Mouse (Mus musculus) kidney, adult 2 months (tissue): Measurements from ENCODE around the gene Cryga. TPM values are rescaled to one million over a fixed set of nuclear protein-coding genes. Genes with fewer than 3 reads are reported as not detected.

Experiments used
- DNase-seq: peaks from one replicate; pipeline ENCODE4 v3.0.0; 2021
- H3K27ac ChIP-seq: fragments of 200-500 bp; 2 replicates; pipeline ENCODE4 v1.5.1; 2012; ENCODE audit warnings: low read depth, low read length, control low read depth, inconsistent platforms; ENCODE audit not compliant: insufficient read depth
- H3K27me3 ChIP-seq: fragments of 200-500 bp; replicated peaks from 2 replicates; pipeline ENCODE4 v1.6.1; 2012; ENCODE audit warnings: mild to moderate bottlenecking, moderate library complexity, low read length, inconsistent platforms; ENCODE audit not compliant: control insufficient read depth, insufficient read depth
- H3K36me3 ChIP-seq: fragments of 200-500 bp; 2 replicates; pipeline ENCODE4 v1.6.1; 2012; ENCODE audit warnings: mild to moderate bottlenecking, moderate library complexity, low read length, inconsistent platforms; ENCODE audit not compliant: control insufficient read depth, insufficient read depth
- H3K4me1 ChIP-seq: fragments of 200-500 bp; 2 replicates; pipeline ENCODE4 v1.6.1; 2011; ENCODE audit warnings: low read length; ENCODE audit not compliant: control insufficient read depth, insufficient read depth
- H3K4me3 ChIP-seq: fragments of 200-500 bp; 2 replicates; pipeline ENCODE4 v1.5.1; 2011; ENCODE audit warnings: mild to moderate bottlenecking, low read depth, low read length, control low read depth; ENCODE audit not compliant: insufficient read depth
- CTCF ChIP-seq: fragments of 200-500 bp; conservative IDR thresholded peaks from 2 replicates; pipeline ENCODE4 v1.5.1; 2011; ENCODE audit warnings: low read depth, mild to moderate bottlenecking, control low read depth, low read length, moderate library complexity, mixed read lengths; ENCODE audit not compliant: insufficient read depth, insufficient read length
- POLR2A ChIP-seq: fragments of 200-500 bp; IDR thresholded peaks from one replicate; pipeline ENCODE4 v1.6.1; 2011; ENCODE audit warnings: low read depth, low read length, control low read depth
- WGBS: fragments of 180-500 bp; shearing (Covaris S2); methylation state at CpG from one replicate; pipeline ENCODE4 v1.1.7; 2018; 5-methylcytosine and 5-hydroxymethylcytosine counted together
- polyA plus RNA-seq: library from polyadenylated mRNA; depleted of rRNA; stranded (reverse); fragments of >200 nt; gene quantifications from 2 replicates; pipeline ENCODE4 v1.2.3, GENCODE M21; 2012

Gene Cryga
- polyA plus RNA-seq, 1 experiment = 6.4 TPM

DNA sequence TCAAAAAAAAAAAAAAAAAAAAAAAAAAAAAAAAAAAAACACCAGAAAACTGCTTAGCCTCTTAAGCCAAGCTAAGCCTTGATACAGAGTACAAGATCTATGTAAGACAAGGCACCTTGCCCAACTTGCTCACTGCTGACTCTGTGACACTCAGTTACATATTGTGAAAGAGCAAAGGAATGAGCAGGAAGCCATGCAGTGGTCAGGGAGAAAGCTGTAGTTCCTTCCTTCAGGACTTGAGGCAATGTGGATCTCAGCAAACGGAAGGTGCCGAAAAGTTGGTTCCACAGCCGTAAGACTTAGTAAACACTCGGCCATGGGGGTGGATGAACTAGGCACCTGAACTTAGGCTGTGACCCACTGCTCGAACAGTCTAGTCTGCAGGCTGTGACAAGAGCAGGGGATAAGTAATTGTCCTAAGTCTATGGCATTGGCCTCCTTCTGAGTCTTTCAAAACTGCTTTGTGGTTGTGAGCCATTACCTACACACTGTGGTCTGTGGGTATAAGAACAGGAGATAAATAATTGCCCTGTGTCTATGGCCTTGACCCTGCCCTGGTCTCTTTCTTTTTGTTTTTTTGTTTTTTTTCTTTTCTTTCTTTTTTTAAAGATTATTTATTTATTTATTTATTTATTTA is 10.5 kb upstream of the Cryga start:
- no peak for TF ChIP-seq POLR2A
- no peak for TF ChIP-seq CTCF

DNA sequence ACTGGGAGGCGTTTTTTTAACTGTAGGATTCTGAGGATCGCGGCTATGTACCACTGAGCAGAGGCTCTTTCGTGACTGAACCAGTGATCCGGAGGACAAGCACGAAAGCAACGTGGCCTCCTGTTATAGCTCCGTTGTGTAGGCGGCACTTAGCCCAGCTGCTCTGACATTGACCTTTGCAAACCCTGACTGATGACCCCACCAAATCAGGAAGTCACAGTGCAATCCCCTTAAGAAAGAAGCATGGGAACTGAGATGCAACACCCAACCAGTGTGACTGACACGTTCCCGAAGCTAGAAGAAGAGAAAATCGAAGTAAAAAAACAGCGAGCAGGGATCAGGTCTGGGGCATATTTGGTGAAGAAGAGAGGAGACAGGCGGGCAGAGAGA is 9.6 kb upstream of the Cryga start:
- 15% methylated on average over 14 of the region's 14 CpGs for WGBS
- H3K4me1 ChIP-seq = peaks cover 16% of the 10 kb centered on the region
- peak; percentile 53 for DNase-seq
- H3K4me3 ChIP-seq = peak overlapping the region; percentile 14; the same call in 1 of the 2 replicates
- peak overlapping the region; percentile 90 for H3K27ac ChIP-seq
- no peaks in the 10 kb centered on the region for H3K27me3 ChIP-seq
- H3K36me3 ChIP-seq = no peaks in the 10 kb centered on the region
- no peak for TF ChIP-seq POLR2A
- no peak for TF ChIP-seq CTCF

More for the DNA sequence above, 10.5 kb upstream of the Cryga start:
- Histone ChIP-seq H3K27ac (peak overlapping the region; percentile 95), H3K4me3 (no peak overlapping the region), H3K4me1 (peaks cover 20% of the 10 kb centered on the region), H3K27me3 (no peaks in the 10 kb centered on the region), H3K36me3 (no peaks in the 10 kb centered on the region)
- peak; percentile 46 for DNase-seq
- 62% methylated on average over 5 of the region's 5 CpGs for WGBS

DNA sequence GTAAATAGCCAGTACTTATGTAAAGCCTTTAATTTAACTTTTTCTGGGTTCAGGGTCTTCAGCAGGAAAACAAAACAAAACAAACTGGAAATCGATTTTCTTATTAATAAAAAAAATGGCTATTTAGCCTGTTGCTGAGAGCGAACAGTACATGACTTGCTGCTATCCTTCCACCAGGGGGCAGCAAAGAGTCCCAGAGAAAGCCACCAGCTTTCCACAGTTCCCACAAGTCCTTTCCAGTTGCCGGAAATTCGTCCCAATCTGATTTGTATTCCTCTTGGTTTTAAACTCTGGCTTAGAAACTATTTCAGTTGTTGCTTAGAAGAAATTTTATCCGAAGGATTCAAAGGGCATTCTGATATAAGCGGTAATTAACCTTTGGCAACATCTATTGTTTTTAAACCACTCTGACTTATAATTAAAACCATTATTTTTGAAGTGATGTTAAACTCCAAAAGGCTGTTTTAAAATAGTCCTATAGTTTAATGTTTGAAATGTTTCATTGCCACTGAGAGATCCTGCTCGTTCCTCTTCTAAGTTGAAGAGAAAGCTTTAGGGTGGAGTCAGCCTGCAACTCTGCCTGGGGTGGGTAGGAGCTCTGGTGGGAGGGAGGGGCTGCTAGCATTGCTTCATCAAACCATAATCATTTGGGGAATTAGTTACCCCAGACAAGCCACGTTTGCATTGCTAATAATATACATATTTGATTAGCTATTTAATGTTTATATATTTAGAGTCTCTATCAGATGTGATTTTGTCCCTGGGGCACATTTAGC is 9.0 kb upstream of the Cryga start:
- no peaks in the 10 kb centered on the region for H3K27me3 ChIP-seq
- DNase-seq = peak; percentile 87
- WGBS = 4% methylated on average over 8 of the region's 8 CpGs
- no peaks in the 10 kb centered on the region for H3K36me3 ChIP-seq
- no peak overlapping the region for H3K4me3 ChIP-seq
- peaks cover 15% of the 10 kb centered on the region for H3K4me1 ChIP-seq
- peak overlapping the region; percentile 90 for H3K27ac ChIP-seq
- TF ChIP-seq POLR2A = no peak
- TF ChIP-seq CTCF = peak; percentile 89

DNA sequence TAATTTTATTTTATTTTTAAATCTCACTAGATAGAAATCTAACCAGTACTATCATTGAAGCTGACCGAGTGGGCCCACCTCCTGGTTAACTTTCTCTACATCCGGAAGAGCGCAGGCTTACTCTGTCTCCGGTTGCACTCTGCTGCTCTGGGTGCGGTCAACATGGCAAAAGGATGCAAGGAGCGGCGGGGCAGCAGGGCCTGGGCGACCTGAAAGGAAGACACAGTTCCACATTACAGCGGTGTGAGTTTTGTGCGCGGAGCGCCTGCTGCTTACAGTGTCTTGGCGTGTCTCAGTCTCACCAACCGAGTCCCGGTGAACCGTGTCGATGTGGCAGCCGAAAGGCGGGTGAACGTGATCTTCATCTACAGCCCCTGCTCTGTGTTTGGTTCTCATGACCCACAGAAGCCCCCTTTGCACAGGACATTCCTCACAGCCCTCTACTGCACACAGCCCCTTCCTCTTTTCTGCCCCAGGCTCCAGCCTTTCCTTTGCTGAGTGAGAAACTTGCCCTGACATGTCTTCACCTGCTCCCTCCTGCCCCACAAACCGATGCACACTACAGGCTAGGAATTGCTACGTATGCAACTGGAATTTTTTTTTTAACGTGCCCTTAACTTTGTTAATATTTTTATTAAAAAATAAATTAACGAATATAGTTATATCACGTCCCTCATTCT is 6.7 kb upstream of the Cryga start:
- Histone ChIP-seq H3K27ac (no peak overlapping the region), H3K4me1 (peaks cover 12% of the 10 kb centered on the region), H3K4me3 (no peak overlapping the region), H3K27me3 (no peaks in the 10 kb centered on the region), H3K36me3 (no peaks in the 10 kb centered on the region)
- no peak for TF ChIP-seq POLR2A
- DNase-seq = no peak
- WGBS = 58% methylated on average over 25 of the region's 25 CpGs

DNA sequence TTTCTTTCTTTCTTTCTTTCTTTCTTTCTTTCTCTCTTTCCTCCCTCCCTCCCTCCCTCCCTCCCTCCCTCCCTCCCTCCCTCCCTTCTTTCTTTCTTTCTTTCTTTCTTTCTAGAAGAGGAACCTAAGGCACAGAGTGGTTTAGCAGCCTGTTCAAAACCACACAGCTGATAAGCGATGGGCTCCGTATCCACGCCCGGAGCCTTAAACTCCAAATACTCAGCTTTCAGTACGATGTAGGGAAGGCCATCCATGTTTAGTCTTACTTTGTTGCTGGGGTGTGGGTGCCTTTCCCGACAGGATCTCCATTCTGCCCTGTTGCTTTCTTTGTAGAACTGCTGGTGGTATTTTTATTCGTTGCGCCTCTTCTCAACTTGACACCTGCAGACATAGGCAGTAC is 6.0 kb upstream of the Cryga start:
- no peak for DNase-seq
- no peak overlapping the region for H3K27ac ChIP-seq
- H3K27me3 ChIP-seq = no peaks in the 10 kb centered on the region
- H3K36me3 ChIP-seq = no peaks in the 10 kb centered on the region
- no peak overlapping the region for H3K4me3 ChIP-seq
- WGBS = 88% methylated on average over 8 of the region's 8 CpGs
- TF ChIP-seq POLR2A (no peak), CTCF (no peak)
- peaks cover 12% of the 10 kb centered on the region for H3K4me1 ChIP-seq

DNA sequence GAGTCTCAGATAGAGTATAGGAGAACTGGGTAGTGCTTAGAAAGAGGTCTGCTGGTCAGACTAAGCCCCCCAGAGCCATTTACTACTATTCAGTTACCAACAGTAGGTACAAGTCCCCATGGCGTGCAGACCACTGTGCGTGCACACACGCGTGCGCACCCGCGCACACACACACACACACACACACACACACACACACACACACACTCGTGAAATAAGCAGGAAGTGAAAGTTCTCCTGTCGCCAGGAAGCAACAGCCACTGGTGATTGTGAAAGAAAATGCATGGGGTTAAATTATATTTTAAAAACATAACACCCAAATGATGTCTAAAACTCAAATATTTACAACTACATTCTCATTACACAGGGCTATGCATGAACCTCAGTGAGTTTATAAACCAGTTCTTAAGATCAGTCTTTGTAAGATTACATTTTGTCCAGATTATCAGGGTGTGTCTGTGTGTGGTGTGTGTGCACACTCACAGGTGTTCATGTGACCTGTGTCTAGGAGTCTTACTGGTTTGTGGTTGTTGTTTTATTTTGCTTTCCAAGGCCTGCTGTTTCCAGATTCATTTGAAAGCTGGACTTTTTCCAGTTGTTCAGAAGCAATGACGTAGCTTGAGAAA is 4.6 kb upstream of the Cryga start:
- H3K4me1 ChIP-seq = peaks cover 2% of the 10 kb centered on the region; the same call in 1 of the 2 replicates
- 88% methylated on average over 10 of the region's 10 CpGs for WGBS
- no peaks in the 10 kb centered on the region for H3K27me3 ChIP-seq
- DNase-seq = no peak
- no peak overlapping the region for H3K4me3 ChIP-seq
- no peak overlapping the region for H3K27ac ChIP-seq
- no peaks in the 10 kb centered on the region for H3K36me3 ChIP-seq
- TF ChIP-seq CTCF = no peak
- no peak for TF ChIP-seq POLR2A

DNA sequence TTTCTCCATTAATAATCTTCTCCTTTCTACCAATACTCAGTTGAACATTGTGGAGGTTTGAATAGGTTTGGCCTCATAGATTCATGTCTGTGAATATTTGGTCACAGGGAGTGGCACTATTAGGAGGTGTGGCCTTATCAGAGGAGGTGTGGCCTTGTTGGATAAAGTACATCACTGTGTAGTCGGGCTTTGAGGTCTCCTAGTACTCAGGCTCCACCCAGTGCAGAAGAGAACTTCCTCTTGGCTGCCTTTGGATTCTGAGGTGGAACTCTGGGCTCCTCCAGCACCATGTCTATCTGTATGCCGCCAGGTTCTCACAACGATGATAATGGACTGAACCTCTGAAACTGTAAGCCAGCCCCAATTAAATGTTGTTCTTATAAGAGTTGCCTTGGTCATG is 6.2 kb downstream of the Cryga start:
- Histone ChIP-seq H3K36me3 (no peaks in the 10 kb centered on the region), H3K27me3 (no peaks in the 10 kb centered on the region), H3K4me3 (no peak overlapping the region), H3K4me1 (no peaks in the 10 kb centered on the region), H3K27ac (no peak overlapping the region)
- TF ChIP-seq CTCF = no peak
- TF ChIP-seq POLR2A = no peak
- DNase-seq = no peak
- 86% methylated on average over 3 of the region's 3 CpGs for WGBS
